Mouse (Mus musculus) c-Kit-positive CD71-positive TER-119-negative erythroid progenitor cells, embryonic 14.5 days (primary cell): ENCODE measurements around the gene Fam20a.

ENCODE experiments used
- DNase-seq: peaks from one replicate; pipeline ENCODE4 v3.0.0-alpha.2; 2013; ENCODE audit warnings: low read depth

Fam20a gene

GRCm38 (mm10) chr11:109652505-109652904 lies 69.6 kb downstream of the Fam20a start:
- peak; percentile 40 for DNase-seq

GRCm38 (mm10) chr11:109651566-109652024 lies 70.5 kb downstream of the Fam20a start:
- no peak for DNase-seq

GRCm38 (mm10) chr11:109650788-109651565 lies 71.1 kb downstream of the Fam20a start:
- DNase-seq, result peak; percentile 73

GRCm38 (mm10) chr11:109649975-109650701 lies 71.9 kb downstream of the Fam20a start:
- DNase-seq, result peak; percentile 31

GRCm38 (mm10) chr11:109649206-109649605 lies 72.9 kb downstream of the Fam20a start, which contains the start of gene Prkar1a:
TSS of gene Prkar1a (plus strand) at chr11:109649405.
- no peak for DNase-seq

- DNase-seq, result no peak
Observed at GRCm38 (mm10) chr11:109648510-109648909, 73.6 kb downstream of the Fam20a start.

GRCm38 (mm10) chr11:109641498-109642222 lies 80.4 kb downstream of the Fam20a start:
- DNase-seq, result no peak

- no peak for DNase-seq
Observed at GRCm38 (mm10) chr11:109635871-109636395, 86.1 kb downstream of the Fam20a start.

- DNase-seq, result no peak
Observed at GRCm38 (mm10) chr11:109634928-109635327, 87.2 kb downstream of the Fam20a start.

- no peak for DNase-seq
Observed at GRCm38 (mm10) chr11:109629021-109629521, 93.0 kb downstream of the Fam20a start.

- no peak for DNase-seq
Observed at GRCm38 (mm10) chr11:109628099-109628498, 94.0 kb downstream of the Fam20a start.

GRCm38 (mm10) chr11:109627648-109628047 lies 94.4 kb downstream of the Fam20a start:
- no peak for DNase-seq

- DNase-seq, result no peak
Observed at GRCm38 (mm10) chr11:109623238-109623637, 98.8 kb downstream of the Fam20a start.

GRCm38 (mm10) chr11:109622518-109623037 lies 99.5 kb downstream of the Fam20a start:
- DNase-seq, result no peak

GRCm38 (mm10) chr11:109621183-109621582 lies 100.9 kb downstream of the Fam20a start:
- peak; percentile 71 for DNase-seq

GRCm38 (mm10) chr11:109620356-109620755 lies 101.7 kb downstream of the Fam20a start:
- no peak for DNase-seq
